Mouse (Mus musculus): Measurements from ENCODE around the gene Ptprs. TPM values are rescaled to one million over a fixed set of nuclear protein-coding genes. Genes with fewer than 3 reads are reported as not detected.
A peak's percentile ranks its signal among the peaks of the same experiment; 100 is the strongest.

The Ptprs gene
- polyA plus RNA-seq, 1 experiment from 2014 or later, result 29.9 TPM

GRCm38 (mm10) chr17:56468380-56468779 is 7.9 kb downstream of the Ptprs start:
- DNase-seq (ENCODE audit: low spot score), result no peak

- no peak for DNase-seq (ENCODE audit: low spot score)
These were observed 8.8 kb downstream of the Ptprs start for GRCm38 (mm10) chr17:56467456-56467884.

GRCm38 (mm10) chr17:56466747-56467146 is 9.5 kb downstream of the Ptprs start:
- DNase-seq (ENCODE audit: low spot score), result no peak

- no peak for DNase-seq (ENCODE audit: low spot score)
These were observed 11.5 kb downstream of the Ptprs start for GRCm38 (mm10) chr17:56464817-56465216.

GRCm38 (mm10) chr17:56464345-56464744 is 11.9 kb downstream of the Ptprs start:
- no peak for DNase-seq (ENCODE audit: low spot score)

- no peak for DNase-seq (ENCODE audit: low spot score)
These were observed 12.8 kb downstream of the Ptprs start for GRCm38 (mm10) chr17:56463500-56463899.

- no peak for DNase-seq (ENCODE audit: low spot score)
These were observed 13.3 kb downstream of the Ptprs start for GRCm38 (mm10) chr17:56462835-56463455.

- DNase-seq (ENCODE audit: low spot score), result peak; percentile 98
These were observed 14.2 kb downstream of the Ptprs start for GRCm38 (mm10) chr17:56461771-56462743.

GRCm38 (mm10) chr17:56460876-56461275 is 15.4 kb downstream of the Ptprs start:
- no peak for DNase-seq (ENCODE audit: low spot score)

GRCm38 (mm10) chr17:56457442-56457841 is 18.8 kb downstream of the Ptprs start:
- DNase-seq (ENCODE audit: low spot score), result no peak

GRCm38 (mm10) chr17:56456353-56456752 is 19.9 kb downstream of the Ptprs start:
- DNase-seq (ENCODE audit: low spot score), result no peak

GRCm38 (mm10) chr17:56453689-56454088 is 22.6 kb downstream of the Ptprs start:
- DNase-seq (ENCODE audit: low spot score), result no peak

- no peak for DNase-seq (ENCODE audit: low spot score)
These were observed 23.0 kb downstream of the Ptprs start for GRCm38 (mm10) chr17:56453251-56453650.

- DNase-seq (ENCODE audit: low spot score), result no peak
These were observed 28.6 kb downstream of the Ptprs start for GRCm38 (mm10) chr17:56447716-56448115.

GRCm38 (mm10) chr17:56445397-56445796 is 30.9 kb downstream of the Ptprs start:
- peak; percentile 84 for DNase-seq (ENCODE audit: low spot score)

- DNase-seq (ENCODE audit: low spot score), result peak; percentile 70
These were observed 31.5 kb downstream of the Ptprs start for GRCm38 (mm10) chr17:56444771-56445170.

- peak; percentile 90 for DNase-seq (ENCODE audit: low spot score)
These were observed 32.9 kb downstream of the Ptprs start for GRCm38 (mm10) chr17:56443341-56443795.

GRCm38 (mm10) chr17:56442316-56442715 is 34.0 kb downstream of the Ptprs start:
- no peak for DNase-seq (ENCODE audit: low spot score)

GRCm38 (mm10) chr17:56439731-56440460 is 36.4 kb downstream of the Ptprs start:
- DNase-seq (ENCODE audit: low spot score), result no peak

- peak; percentile 84 for DNase-seq (ENCODE audit: low spot score)
These were observed 44.7 kb downstream of the Ptprs start for GRCm38 (mm10) chr17:56431582-56431981.

- no peak for DNase-seq (ENCODE audit: low spot score)
These were observed 48.4 kb downstream of the Ptprs start for GRCm38 (mm10) chr17:56427857-56428256.

- DNase-seq (ENCODE audit: low spot score), result peak; percentile 11
These were observed 50.3 kb downstream of the Ptprs start for GRCm38 (mm10) chr17:56425941-56426340.

All from thymus, postnatal 0 days (tissue).